ENCODE assay signal across 11 mouse cellular contexts in genomic region chr13:57278580-57278979, GRCm38 (mm10).
A peak's percentile ranks its signal among the peaks of the same experiment; 100 is the strongest.
DNase-seq lines count a peak whose midpoint lies in the region; TF ChIP-seq lines count a peak whose summit lies in the region.
"Had no signal": no experiment of that assay in that cellular context is flagged by ENCODE, and none has a peak within 500 bp of the region (broad histone marks: within the 10 kb centered on the region; RNA-seq: fewer than 3 reads in every experiment).

No protein-coding gene starts in this region.

- no peak overlapping the region for H3K4me3 ChIP-seq in cerebellum, adult 2 months (replicated peaks; ENCODE audit: insufficient read depth, low read depth, low read length)
- no peak overlapping the region for H3K4me3 ChIP-seq in layer of hippocampus, adult 2 months
- no peak overlapping the region for H3K4me3 ChIP-seq in E14TG2a.4 (replicated peaks; ENCODE audit: low read length)
- H3K4me3 ChIP-seq: erythroblast, embryonic 14.5 days had no signal

- no peak for TF ChIP-seq POLR2A in cerebellum, adult 2 months (IDR thresholded peaks at IDR 0.05; ENCODE audit: borderline replicate concordance, insufficient read depth, low read length)

- peak; percentile 37; the same call in 1 of the 2 replicates for TF ChIP-seq CTCF in cerebellum, adult 2 months (IDR thresholded peaks at IDR 0.05; ENCODE audit: borderline replicate concordance, insufficient read depth, low read depth, low read length)
- peak; percentile 75 for TF ChIP-seq CTCF in layer of hippocampus, adult 2 months (conservative IDR thresholded peaks at IDR 0.05)
- TF ChIP-seq CTCF in E14TG2a.4 (conservative IDR thresholded peaks at IDR 0.05; ENCODE audit: low read length), result peak; percentile 79

- no peak overlapping the region for H3K27ac ChIP-seq in cerebellum, adult 2 months (ENCODE audit: insufficient read depth, low read length)
- H3K27ac ChIP-seq in layer of hippocampus, adult 2 months, result no peak overlapping the region

- H3K4me1 ChIP-seq in cerebellum, adult 2 months (ENCODE audit: control insufficient read depth, insufficient read depth, low read length), result no peaks in the 10 kb centered on the region
- peaks cover 23% of the 10 kb centered on the region for H3K4me1 ChIP-seq in E14TG2a.4 (replicated peaks; ENCODE audit: low read depth, low read length)

- 13% methylated on average over 2 of the region's 2 CpGs for WGBS in cerebellum, adult 2 months

- no peak for DNase-seq in cerebellum, adult 2 months
- no peak for DNase-seq in cerebellum, adult 11 months
- DNase-seq in layer of hippocampus, adult 2 months (ENCODE audit: low spot score in 2 of 2), result no peak
- no peak for DNase-seq in layer of hippocampus, adult 9-10 months (ENCODE audit: low spot score)
- peak; percentile 46 for DNase-seq in forelimb bud, embryonic 11.5 days (ENCODE audit: low read depth, low spot score)
- DNase-seq in frontal cortex, postnatal 36 days (ENCODE audit: low spot score in 2 of 2), result no peak
- no peak for DNase-seq in gastrocnemius, postnatal 25 days
- DNase-seq: adrenal gland, postnatal 14 days; B cell, adult 2 months had no signal

- no peaks in the 10 kb centered on the region for H3K27me3 ChIP-seq in cerebellum, adult 2 months (ENCODE audit: control insufficient read depth, insufficient read depth, low read length)
- H3K27me3 ChIP-seq in E14TG2a.4 (ENCODE audit: insufficient read depth, low read length), result peaks cover 4% of the 10 kb centered on the region

- H3K36me3 ChIP-seq in E14TG2a.4 (ENCODE audit: insufficient read depth, low read length), result no peaks in the 10 kb centered on the region

- no peaks in the 10 kb centered on the region for H3K9me3 ChIP-seq in E14TG2a.4 (ENCODE audit: low read length)
